Mouse (Mus musculus): ENCODE data around the gene Irx1.

DNA sequence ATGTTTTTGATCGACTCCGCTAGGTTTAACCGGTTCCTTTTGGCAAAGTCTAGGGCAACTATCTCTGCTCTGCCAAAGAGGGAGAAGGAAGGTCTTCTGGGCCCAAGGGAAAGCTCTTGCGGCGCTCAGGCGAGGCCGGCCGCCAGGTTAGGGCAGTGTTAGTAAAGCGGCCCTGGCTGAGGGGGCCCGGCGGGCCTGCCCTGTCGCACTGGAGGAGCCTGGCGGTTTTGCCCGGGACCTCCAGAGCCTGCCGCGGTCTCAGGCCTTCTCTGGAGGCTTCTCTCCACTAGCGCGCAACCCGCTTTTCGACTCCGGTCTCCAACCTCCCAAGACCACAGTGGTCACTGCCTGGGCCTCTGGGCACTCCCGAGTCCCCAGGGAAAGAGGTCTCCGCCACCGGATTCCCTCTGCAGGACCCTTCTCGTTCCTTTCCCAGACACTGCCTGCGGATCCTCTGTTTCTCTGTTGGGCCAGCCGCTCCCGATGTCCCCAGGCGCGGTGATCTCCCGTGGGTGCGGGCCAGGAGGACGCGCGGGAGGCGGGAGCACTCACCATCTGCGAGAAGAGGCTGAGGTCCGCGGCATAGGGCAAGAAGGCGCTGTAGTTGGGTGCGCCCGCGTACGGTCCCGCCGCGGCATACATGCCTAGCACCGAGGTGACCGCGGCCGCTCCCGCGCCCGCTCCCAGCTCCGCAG is 715 bp downstream of the Irx1 start:
- TF ChIP-seq CTCF (IDR thresholded peaks at IDR 0.05; ENCODE audit: low read depth, low read length) (no peak), GATA1 (IDR thresholded peaks at IDR 0.05; ENCODE audit: borderline replicate concordance, low read length) (no peak)
